Mouse (Mus musculus) left cerebral cortex, adult 9 months (tissue): ENCODE measurements around the gene Lin37.

Experiments
- DNase-seq, 2 experiments: peaks; one replicate each; pipeline ENCODE4 v3.0.0; 2022; ENCODE audit warnings: low spot score in 2 of 2

Lin37 gene

DNA sequence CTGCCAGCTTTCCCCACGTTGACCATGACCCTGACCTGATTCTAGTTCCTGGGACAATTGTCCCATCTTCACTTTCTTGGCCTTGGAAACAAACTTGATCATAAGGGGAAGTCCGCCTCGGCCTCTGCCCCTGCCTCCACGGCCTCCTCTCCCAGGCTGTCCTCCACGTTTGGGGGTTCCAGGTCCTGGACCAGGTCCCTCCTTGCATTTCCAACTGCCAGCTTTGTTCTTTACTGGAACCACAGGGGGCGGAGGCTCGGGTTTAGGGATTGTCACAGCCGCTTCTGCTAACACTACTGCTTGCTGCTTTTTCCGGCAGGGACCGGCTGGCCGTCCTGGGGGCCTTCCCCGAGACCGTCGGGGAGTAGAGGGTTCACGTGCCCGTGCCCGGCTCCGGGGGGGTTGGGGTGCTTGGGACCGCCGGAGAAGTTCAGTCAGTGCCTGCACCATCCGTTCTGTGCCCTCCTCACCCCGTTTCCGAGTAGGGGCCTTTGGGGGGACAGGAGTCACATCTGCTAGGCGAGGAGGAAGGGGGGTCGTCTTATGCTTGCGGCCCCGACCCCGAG lies 26.9 kb upstream of the Lin37 start:
- no peak for DNase-seq

DNA sequence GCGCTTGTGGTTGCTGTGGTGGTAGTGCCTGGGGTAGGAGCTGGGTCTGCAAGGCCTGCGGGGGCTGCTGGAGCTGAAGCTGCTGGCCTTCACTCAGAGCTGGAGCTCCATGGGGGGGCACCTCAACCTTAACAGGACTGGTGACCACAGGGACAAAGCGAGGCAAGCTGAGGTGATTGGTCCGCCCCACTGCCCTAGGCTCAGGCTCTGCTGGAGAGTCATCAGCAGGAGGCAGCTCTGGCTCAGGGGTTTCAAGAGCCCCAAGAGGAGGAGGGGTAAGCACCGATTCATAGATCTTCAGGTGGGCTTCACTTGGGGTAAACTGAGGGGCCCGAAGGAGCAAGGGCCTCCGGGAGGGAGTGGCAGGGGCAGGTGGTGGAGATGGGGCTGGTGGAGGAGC lies 25.5 kb upstream of the Lin37 start:
- no peak for DNase-seq

DNA sequence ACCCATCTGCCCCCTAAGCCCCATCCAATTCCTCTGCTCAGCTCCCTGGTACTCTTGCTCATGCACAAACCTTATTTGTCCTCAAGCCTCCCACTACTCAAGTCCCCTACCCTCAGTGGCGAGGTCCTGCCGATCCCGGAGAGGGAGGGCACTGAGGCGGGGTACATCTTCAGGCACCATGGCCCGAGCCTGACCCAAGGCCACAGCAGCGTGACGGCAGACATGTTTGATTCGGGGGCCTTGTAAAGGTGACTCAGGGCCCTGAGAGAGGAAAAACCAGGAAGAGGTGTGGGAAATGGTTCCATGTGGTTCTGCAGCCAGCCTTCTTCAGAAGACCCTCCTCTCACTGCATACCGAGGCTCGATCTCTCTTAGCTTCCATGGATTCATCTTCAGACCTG lies 24.7 kb upstream of the Lin37 start:
- DNase-seq: no peak

DNA sequence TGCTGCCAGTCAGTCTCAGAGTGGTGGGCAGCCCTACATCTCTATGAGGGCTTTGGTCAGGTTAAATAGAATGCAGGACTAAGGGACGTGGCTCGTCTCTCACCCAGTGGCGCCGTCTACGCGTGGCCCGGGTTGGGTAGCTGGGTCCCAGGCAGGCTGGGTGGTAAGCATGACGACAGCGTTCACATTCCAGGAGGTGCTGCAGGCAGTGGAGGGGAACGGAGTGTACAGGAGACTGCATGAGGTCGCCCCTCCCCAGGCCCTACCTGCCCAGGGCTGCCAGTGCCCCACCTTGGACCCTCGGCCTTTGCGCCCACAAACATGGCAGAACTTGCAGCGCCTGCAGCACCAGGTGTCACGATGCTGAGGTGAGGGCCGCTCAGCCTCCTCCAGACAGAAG lies 21.9 kb upstream of the Lin37 start:
- no peak for DNase-seq

DNA sequence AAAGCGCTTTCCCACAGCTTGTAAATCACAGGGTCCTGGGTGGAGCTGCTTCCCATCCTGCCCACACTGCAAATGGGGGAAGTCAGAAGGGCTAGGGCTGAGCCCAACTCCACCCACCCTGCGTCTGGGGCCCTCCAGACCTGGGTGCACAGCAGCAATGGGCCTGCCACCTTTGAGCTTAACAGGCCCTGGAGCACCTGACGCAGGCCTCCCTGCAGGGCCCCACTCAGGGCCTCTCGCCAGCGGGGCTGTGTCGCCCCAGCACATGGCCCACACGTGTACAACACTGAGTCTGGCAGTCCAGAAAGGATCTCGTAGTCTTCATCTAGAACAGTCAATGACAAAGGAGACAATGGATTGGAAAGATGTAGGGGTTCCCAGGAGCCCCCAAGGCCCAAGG lies 20.3 kb upstream of the Lin37 start:
- no peak for DNase-seq

DNA sequence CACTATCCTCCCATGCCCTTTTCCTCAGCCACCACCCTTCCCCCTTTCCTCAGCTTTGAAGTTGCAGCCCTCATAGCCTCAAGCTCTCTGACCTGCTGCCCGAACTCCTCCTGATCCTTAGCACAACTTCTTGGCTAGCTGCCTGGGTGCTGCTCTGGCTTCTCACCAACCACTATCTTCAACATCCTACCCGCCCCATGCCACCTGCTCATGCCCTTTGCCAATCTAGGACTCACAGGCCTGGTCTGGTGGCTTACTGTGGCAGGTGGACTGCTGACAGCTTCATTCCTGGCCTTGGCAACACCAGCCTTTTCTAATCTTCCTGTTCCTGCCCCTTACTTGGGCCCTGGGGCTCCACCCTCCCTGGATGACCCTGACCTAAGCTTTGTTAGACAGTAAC lies 13.3 kb upstream of the Lin37 start:
- no peak for DNase-seq

DNA sequence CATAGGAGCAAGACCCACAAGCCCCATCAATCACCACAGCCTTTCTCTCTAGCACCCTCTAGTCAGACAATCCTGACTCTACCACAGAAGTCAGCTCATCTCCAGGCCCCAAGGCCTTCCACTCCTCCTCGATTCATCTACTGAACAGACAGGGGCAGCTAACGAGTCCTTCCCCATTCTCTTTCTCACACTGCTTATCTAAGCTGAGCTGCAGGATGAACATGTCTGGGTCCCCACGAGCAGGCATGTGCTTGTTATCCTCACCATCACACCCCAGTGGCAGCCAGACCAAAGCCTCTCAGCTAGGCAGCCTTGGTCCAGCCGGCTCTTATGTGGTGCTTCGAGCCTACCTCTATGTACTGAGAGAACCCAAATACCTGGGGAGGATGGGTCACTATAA lies 12.8 kb upstream of the Lin37 start:
- no peak for DNase-seq

DNA sequence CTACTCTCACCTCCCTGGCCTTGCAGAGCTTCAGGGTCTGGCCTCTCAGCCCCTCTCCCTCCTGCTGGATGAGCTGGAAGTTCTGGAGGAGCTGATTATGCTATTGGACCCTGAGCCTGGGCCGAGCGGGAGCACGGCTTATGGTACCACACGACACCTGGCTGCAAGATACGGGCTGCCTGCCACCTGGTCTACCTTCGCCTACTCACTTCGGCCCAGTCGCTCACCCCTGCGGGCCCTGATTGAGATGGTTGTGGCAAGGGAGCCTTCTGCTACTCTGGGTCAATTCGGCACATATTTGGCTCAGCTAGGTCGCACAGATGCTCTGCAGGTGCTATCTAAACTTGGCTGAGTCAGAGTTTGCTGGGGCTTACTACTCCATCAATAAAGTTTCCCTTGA lies 7.9 kb upstream of the Lin37 start:
- no peak for DNase-seq

DNA sequence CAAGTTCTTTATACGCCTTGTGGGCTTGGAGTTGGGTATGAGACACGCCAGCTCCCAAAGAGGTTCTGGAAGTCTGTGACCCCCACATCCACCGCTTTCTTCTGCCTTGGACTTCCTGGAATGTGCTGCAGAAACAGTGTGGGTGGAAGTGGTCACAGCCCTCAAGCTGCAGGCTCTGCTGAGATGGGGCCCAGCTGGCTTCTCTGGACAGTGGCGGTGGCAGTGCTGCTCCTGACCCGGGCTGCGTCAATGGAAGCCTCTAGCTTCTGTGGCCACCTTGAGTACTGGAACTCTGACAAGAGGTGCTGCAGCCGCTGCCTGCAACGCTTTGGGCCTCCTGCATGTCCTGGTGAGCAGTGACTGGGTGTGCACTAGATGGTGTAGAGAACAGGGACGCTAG lies 6.4 kb upstream of the Lin37 start:
- no peak for DNase-seq

DNA sequence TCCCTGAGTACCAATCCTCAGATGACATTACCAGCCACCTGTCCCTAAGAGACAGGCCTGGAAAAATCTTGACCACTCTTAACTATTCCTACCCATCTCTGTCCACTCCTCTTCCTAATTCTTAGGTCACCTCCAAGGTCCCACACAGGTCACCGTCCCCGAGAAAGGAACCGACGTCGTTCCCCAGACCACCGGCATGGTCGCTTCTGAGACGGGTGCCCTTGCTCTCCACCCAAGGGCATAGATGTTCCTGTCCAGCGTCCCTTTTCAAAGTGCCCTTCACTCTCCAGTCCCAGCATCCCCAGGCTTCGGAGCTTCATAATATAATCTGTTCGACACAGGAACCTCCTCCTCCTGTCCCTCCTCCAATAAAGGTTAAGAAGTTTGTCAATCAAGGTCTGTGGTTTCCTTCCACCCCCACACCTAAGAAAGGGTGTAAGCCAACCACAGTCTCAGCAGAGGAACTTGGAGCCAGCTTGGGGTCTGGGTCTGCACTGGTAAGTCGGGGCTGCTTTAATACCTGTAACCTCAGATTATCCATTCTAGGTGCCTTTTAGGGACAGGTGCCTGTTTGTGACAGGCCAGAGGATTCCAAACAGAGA lies 5.4 kb upstream of the Lin37 start, which contains the start of gene Igflr1:
Gene Igflr1 (plus strand): TSS at position 458 of the 602 bp plus-strand sequence.
- DNase-seq: no peak

DNA sequence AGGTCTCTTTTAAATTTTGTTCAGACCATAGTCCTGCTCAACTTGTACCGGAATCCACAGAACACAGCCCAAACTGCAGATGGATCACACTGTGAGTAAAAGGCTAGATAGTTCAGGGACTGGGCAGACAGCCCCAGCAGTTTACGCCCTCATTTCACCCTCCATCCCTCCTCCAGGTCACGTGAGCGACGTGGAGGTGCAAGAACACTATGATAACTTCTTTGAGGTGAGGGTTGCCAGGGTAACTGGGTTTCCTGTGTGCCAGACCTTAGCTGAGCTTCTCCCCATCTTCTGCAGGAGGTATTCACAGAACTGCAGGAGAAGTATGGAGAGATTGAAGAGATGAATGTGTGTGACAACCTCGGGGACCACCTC lies 4.3 kb upstream of the Lin37 start:
- no peak for DNase-seq

DNA sequence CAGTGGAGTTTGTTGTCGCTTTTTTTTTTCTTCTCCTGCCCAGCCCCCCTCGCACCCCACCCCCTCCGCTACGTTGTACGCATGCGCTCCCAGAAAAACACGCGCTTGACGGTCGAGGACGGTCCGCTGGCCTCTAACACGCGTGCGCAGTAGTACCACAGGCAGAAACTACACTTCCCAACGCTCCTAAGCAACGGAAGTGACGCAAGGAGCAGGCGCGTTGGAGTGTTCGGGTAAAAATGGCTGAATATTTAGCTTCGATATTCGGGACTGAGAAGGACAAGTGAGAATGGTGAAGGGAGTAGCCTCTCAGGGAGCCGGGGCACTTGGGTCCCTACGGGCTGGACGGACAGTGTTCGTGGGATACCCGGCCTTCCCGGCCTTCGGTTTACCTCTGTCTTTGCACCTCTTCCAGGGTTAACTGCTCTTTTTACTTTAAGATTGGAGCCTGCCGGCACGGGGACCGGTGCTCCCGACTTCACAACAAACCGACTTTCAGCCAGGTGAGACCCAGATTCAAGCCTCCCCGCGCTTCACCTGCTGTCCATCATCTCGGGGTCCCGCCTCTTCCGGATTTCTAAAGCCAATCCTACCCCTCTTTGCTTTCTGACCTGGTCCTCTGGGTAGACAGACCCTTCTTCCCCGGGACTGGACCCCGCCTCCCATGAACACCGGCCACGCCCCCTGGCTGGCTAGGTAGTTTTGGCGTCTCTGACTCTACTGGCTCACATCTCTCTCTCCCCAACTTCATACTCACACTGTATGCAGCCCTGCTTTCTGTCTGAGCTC lies 3.7 kb upstream of the Lin37 start, which contains the start of the genes U2af1l4, Gm49396 and Psenen:
Gene U2af1l4 (plus strand): TSS at position 185 of the 789 bp plus-strand sequence.
Gene Gm49396 (plus strand): TSS at position 228 of the 789 bp plus-strand sequence.
Gene Psenen (minus strand): TSS at position 511 of the 789 bp plus-strand sequence.
- peak; percentile 92 to 97 for DNase-seq

DNA sequence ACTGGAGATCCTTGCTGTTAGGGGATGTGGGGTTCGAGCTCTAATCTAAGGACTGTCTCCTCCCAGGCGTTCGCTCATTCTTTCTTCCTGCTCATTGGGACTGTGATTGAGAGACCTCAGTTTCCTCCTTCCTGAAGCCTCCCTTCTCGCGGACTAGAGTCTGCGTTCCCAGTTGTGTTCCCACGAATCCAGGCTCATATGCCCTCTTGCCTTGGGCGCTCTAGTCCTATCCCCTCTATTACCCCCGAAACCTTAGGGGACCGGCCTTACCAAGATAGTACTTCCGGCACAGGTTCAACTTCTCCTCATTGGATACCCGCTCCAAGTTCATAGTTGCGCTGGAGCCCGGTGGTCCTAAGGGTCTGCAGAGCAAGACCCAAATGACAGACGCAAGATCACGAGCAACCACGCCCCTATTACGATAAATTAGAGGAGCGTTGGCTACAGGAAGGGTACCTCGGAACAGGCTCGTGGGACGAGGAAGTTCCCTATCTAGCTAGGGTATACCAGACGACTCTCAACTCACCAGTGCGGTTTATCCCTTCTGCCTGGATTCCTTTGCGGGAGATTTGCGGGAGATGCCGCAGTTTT lies 3.0 kb upstream of the Lin37 start:
- DNase-seq: peak in 1 of 2 experiments; percentile 55

DNA sequence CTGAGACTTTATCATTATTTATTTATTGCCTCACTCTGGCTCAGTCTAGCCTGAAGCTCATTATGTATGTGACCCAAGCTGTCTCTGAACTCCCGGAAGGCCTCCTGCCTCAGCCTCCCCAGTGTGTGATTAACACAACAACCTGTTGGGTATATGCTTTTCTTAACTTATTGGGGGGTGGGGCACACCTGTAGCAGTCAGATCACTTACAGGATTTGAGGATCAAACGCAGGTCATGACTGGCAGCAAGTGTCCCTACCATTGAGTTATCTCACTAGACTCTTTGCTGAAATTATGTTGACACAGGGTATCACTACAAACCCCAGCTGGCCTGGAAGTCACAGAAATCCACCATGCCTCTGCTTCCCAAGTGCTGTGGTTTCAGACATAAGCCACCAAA lies 658 bp upstream of the Lin37 start:
- DNase-seq: no peak

DNA sequence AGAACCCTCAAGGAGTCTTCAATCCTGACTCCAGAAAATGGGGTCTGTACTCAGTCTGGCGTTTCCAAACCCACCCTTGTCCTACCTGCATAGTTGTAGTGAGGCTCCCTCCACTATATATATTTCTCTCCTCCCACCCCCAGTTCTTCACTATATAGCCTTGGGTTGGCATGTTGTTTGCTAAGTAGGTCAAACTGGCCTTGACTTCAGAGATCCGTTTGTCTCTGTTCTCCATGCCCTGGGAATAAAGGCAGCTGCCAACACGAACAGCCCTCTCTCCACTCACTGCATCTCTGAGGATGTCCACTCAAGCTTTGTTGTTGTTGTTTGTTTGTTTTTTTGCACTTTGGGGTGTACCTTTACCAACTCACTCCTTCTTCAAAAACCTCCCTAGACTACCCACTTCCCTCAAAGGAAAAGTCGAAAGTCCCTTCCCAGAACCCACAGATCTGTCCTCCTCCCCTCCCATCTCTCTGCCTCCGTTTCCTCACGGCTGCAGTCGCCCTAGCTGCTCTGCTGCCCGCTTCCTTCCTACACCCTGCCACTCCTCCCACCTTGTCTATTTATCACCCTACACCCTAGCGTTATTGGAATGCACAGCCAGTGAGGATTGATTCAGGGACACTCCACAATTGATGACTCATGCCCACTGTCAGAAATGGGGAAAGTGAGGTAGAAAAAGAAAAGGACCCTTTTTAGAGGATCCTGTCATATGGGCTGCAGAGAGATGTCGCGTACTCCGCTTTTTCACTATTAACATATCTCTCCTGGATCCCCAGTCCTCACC lies 789 bp downstream of the Lin37 start:
- no peak for DNase-seq

DNA sequence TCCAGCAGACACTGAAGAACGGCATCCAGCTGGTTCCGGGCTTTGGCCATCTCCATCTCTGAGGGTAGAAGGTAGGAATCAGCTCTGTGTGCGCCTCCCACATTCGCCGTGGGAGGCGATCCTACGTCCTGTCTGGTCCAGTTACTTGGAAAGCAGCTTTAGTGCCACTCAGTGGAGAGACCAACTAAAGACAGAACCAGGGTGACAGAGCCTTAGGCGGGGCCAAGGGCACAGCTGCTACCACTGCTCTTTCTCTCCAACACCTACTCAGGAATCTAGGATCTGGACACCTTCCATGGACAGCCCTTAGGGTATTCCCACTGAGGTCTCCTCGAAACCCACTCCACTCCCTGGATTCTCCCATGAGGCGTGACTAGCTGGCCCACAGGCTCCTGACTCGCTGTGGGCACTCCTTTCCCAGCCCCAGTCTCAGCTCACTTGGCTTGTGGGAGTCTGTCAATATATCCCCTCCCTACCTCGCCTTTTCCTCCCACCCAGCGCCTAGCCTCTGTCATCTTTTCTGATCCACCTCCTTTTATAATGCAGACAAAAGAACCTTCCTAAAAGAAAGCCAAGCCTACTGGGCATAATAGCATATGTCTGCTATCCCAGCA lies 1.6 kb downstream of the Lin37 start:
- no peak for DNase-seq

DNA sequence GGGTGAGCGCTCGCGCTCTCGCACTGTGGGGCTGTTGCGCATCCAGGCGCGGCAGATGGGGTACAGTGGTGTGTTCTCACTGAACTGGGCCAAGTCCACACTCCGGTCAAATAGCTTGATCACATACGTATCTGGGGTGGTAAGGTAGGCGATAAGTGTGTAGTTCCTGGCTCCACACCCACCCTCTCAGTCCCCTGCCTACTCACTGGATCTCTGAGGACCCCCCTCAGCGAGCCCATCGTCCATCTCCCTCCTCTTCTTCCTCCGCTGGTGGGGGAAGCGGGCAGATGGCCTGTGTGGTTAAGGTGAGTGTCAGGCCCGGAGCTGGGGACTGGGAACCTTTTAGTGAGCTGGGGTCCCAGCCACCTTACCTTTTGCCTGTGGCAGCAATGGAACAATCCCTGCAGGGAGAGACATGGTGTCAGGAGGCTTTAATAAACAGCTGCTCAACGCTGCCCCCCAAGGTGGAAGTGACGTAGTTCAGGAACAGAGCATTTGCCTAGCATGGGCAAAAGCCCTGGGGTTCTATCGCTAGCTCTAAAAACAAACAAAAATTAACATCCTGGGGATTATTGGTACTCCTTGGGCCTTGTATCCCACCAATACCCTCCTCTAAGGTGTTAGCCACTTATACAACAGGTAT lies 2.6 kb downstream of the Lin37 start:
- no peak for DNase-seq

DNA sequence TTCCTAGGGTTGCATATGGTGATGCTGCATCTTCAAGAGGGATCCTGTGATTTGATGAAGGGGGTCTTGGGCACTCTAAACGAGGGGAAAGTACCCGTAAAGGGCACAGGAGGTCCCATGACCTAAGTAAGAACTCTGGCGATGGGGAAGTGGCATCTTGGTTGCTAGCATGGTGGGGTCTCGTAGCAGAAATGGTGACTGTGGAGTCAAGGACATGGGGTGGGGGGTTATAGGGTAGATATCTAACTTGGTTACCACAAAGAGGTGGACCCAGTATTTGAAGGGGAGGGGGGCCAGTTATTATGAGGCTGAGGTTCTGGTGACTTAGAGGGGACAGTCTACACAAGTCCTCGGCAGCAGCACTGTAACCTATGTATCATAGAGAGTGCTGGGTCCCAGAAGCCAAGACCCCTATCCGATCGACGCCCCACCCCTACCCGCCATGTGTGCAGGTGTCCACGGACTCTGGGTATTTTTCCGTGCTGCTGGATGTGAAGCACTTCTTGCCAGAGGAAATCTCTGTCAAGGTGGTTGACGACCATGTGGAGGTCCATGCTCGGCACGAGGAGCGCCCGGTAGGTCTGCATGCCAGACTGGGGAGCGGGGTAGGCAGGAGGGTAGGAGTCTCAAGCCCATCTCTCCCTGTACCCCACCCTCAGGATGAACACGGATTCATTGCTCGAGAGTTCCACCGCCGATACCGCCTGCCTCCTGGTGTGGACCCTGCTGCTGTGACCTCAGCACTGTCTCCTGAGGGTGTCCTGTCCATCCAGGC lies 5.6 kb downstream of the Lin37 start:
- DNase-seq: no peak

DNA sequence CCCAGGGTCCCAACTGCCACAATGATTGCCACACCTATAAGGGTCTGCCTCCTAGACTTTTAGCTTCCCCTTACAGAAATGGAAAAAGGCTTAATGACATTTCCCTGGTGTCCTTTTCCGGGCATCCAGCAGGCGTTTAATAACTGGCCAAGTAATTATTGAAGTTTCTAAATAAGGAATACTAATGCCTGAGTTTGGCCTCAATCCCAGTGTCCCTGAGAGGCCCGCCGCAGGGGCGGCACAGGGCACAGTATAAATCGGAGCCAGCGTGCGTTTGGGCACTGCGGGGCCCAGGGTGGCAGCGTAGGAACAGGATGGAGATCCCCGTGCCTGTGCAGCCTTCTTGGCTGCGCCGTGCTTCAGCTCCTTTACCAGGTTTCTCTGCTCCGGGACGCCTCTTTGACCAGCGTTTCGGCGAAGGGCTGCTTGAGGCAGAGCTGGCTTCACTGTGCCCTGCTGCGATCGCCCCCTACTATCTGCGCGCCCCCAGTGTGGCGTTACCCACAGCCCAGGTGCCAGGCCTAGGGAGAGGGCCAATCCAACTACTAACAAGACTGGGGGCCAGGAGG lies 6.5 kb downstream of the Lin37 start:
- DNase-seq: no peak
